Mouse (Mus musculus) cortical plate, adult 2 months (tissue): ENCODE measurements around the gene Slc17a1.

Source experiments
- CTCF ChIP-seq: fragments of 200-500 bp; IDR thresholded peaks from 2 replicates; pipeline ENCODE4 v1.5.1; 2011; ENCODE audit warnings: mild to moderate bottlenecking, control low read depth, low read length; ENCODE audit not compliant: insufficient read depth; ENCODE audit errors: extremely low read depth
- POLR2A ChIP-seq: fragments of 200-500 bp; IDR thresholded peaks from 2 replicates; pipeline ENCODE4 v1.6.1; 2011; ENCODE audit warnings: mild to moderate bottlenecking, low read length, control low read depth; ENCODE audit not compliant: insufficient read depth; ENCODE audit errors: extremely low read depth

GRCm38 (mm10) chr13:23885540-23885939 is 18.0 kb downstream of the Slc17a1 start:
- TF ChIP-seq CTCF (peak; percentile 57), POLR2A (no peak)
